Mouse (Mus musculus) forebrain, embryonic 16.5 days (tissue): ENCODE data around the gene Ptk6. TPM values are rescaled to one million over a fixed set of nuclear protein-coding genes. Genes with fewer than 3 reads are reported as not detected.
A peak's percentile ranks its signal among the peaks of the same experiment; 100 is the strongest.

Experiments used
- ATAC-seq: fragments of 200-750 bp; cut with Nextera tagmentation; 2 replicates; pipeline ENCODE4 v1.8.0; 2017; ENCODE audit warnings: mild to moderate bottlenecking, moderate library complexity
- H3K27ac ChIP-seq: fragments of 300-500 bp; sonication (generic); 2 replicates; pipeline ENCODE4 v1.5.1; 2014; ENCODE audit warnings: low read length, control low read depth
- H3K27me3 ChIP-seq: fragments of 300-500 bp; sonication (generic); replicated peaks from 2 replicates; pipeline ENCODE4 v1.6.1; 2014; ENCODE audit warnings: low read length; ENCODE audit not compliant: control insufficient read depth, insufficient read depth
- H3K36me3 ChIP-seq: fragments of 300-500 bp; sonication (generic); 2 replicates; pipeline ENCODE4 v1.6.1; 2014; ENCODE audit not compliant: control insufficient read depth, insufficient read depth
- H3K4me1 ChIP-seq: fragments of 300-500 bp; sonication (generic); replicated peaks from 2 replicates; pipeline ENCODE4 v1.6.1; 2014; ENCODE audit warnings: low read length; ENCODE audit not compliant: control insufficient read depth, insufficient read depth
- H3K4me2 ChIP-seq: fragments of 300-500 bp; sonication (generic); 2 replicates; pipeline ENCODE4 v1.6.1; 2014; ENCODE audit warnings: mild to moderate bottlenecking, low read length, control low read depth
- H3K4me3 ChIP-seq: fragments of 300-500 bp; sonication (generic); replicated peaks from 2 replicates; pipeline ENCODE4 v1.5.1; 2014; ENCODE audit warnings: mild to moderate bottlenecking, low read length, control low read depth
- H3K9ac ChIP-seq: fragments of 300-500 bp; sonication (generic); replicated peaks from 2 replicates; pipeline ENCODE4 v1.6.1; 2014; ENCODE audit warnings: low read depth, low read length, control low read depth
- H3K9me3 ChIP-seq: fragments of 300-500 bp; sonication (generic); 2 replicates; pipeline ENCODE4 v1.6.1; 2016; ENCODE audit warnings: low read length; ENCODE audit not compliant: control insufficient read depth
- WGBS: fragments of 180-500 bp; shearing (Covaris S2); extraction: QIAGEN DNeasy Blood & Tissue Kit; methylation state at CpG from one replicate; pipeline ENCODE4 v1.1.7; 2014; 5-methylcytosine and 5-hydroxymethylcytosine counted together
- polyA plus RNA-seq: library from polyadenylated mRNA; unstranded; fragments of >200 nt; fragmentation: Nextera tagmentation; extraction: Ambion mirVana; gene quantifications from 2 replicates; pipeline ENCODE4 v1.2.1, GENCODE M21; 2015

Gene Ptk6
- polyA plus RNA-seq, 1 experiment from 2014 or later: not detected

DNA sequence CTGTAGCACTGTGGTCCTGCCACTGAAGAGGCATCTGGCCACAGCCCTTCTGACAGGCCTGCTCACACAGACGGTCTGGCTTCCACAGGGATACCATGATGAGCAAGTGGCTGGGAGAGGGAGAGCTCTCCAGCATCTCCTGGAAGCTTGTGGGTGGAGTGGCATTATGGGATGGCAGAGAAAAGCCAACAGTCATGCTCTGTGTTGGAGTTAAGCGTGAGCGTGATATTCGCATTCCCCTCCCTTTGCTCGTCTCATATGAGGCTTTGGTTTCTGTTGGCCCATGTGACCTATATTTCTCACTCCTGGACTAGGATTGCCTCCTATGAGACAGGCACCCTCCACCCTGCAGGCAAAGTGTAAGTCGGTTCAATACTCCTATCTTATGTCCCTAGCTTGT is 52.3 kb downstream of the Ptk6 start:
- Histone ChIP-seq H3K36me3 (peaks cover 3% of the 10 kb centered on the region; the same call in 1 of the 2 replicates), H3K4me1 (peaks cover 18% of the 10 kb centered on the region), H3K27me3 (no peaks in the 10 kb centered on the region; the same call in 1 of the 2 replicates), H3K4me3 (no peak overlapping the region), H3K4me2 (no peak overlapping the region), H3K9ac (no peak overlapping the region), H3K9me3 (no peaks in the 10 kb centered on the region), H3K27ac (no peak overlapping the region)
- no peak for ATAC-seq
- WGBS: 73% methylated on average over 6 of the region's 6 CpGs

GRCm38 (mm10) chr2:181148318-181148955 is 54.2 kb downstream of the Ptk6 start:
- no peak for ATAC-seq
- Histone ChIP-seq H3K9ac (peak overlapping the region; percentile 63), H3K4me1 (peaks cover 8% of the 10 kb centered on the region), H3K27ac (no peak overlapping the region), H3K36me3 (peaks cover 3% of the 10 kb centered on the region; the same call in 1 of the 2 replicates), H3K4me3 (peak overlapping the region; percentile 54), H3K9me3 (no peaks in the 10 kb centered on the region), H3K4me2 (peak overlapping the region; percentile 91), H3K27me3 (no peaks in the 10 kb centered on the region; the same call in 1 of the 2 replicates)
- 12% methylated on average over 31 of the region's 31 CpGs for WGBS

DNA sequence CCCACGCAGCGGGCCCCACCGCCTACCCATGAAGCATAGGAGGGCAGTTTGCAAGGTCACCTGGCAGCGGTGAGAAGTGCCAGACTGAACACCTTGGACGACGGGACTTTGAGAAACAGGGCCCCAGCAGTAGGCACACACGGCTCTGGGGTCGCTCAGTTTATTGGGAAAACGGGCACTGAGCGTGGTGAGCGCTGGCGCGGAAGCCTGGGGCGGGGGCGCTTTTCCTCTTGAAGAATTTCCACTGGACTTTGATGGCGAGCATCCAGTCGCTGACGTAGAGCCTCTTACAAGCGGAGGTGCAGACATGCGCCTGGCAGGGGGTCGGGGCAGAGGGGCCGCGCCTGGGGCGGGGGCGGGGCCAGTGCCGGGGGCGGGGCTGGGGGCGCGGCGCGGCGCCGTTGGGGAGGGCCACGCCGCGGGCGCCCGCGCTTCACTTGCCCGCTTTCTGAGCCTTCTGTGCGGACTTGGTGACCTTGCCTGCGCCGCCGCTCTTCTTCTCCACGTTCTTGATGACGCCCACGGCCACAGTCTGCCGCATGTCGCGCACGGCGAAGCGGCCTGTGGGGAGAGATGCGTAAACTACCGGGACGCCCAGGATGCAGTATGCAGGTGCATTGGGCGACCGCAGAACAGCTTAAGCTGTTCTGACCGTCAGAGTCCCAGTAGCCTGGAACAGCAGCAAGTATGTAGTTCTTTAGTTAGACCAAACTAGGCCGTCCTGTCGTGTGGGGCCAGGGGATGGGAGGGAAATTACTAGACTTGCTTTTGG is 54.9 kb downstream of the Ptk6 start:
- no peaks in the 10 kb centered on the region; the same call in 1 of the 2 replicates for H3K27me3 ChIP-seq
- no peak overlapping the region; the same call in 1 of the 2 replicates for H3K27ac ChIP-seq
- peak overlapping the region; percentile 54 for H3K4me3 ChIP-seq
- no peaks in the 10 kb centered on the region for H3K9me3 ChIP-seq
- peaks cover 8% of the 10 kb centered on the region for H3K4me1 ChIP-seq
- WGBS: 1% methylated on average over 58 of the region's 61 CpGs
- peak overlapping the region; percentile 63 for H3K9ac ChIP-seq
- H3K4me2 ChIP-seq: peak overlapping the region; percentile 91
- peak; percentile 52 for ATAC-seq
- H3K36me3 ChIP-seq: peaks cover 3% of the 10 kb centered on the region; the same call in 1 of the 2 replicates

DNA sequence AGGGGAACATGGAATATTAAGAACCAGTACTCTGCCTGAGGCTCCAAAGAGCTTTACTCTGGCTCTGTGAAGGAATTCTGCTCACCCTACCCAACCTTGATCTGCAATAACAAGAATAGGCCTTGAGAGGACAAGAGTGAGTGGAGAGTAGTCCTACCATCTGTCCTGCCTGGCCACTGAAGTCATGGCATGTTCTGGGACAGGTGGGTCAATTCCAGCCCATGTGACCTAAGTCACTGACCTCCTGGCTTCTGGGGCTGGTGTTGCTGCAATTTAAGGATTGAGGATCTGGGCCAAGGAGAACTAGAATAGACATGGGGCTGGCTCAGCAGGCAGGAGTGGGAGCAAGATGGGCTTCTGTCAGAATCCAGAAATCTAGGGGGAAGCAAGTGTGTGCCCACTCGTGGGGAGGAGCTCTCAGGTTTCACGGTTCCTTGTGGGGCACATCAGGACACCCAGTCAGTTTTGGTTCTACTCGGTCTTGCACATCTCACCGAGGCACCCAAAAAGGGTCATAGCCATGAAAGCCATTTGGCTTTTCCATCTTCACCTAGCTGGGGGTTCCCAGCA is 55.5 kb downstream of the Ptk6 start:
- peaks cover 8% of the 10 kb centered on the region for H3K4me1 ChIP-seq
- H3K27ac ChIP-seq: no peak overlapping the region
- H3K4me2 ChIP-seq: peak overlapping the region; percentile 91
- H3K27me3 ChIP-seq: no peaks in the 10 kb centered on the region; the same call in 1 of the 2 replicates
- WGBS: 48% methylated on average over 4 of the region's 4 CpGs
- ATAC-seq: no peak
- H3K36me3 ChIP-seq: peaks cover 3% of the 10 kb centered on the region; the same call in 1 of the 2 replicates
- H3K9me3 ChIP-seq: no peaks in the 10 kb centered on the region
- H3K4me3 ChIP-seq: peak overlapping the region; percentile 54
- H3K9ac ChIP-seq: no peak overlapping the region

DNA sequence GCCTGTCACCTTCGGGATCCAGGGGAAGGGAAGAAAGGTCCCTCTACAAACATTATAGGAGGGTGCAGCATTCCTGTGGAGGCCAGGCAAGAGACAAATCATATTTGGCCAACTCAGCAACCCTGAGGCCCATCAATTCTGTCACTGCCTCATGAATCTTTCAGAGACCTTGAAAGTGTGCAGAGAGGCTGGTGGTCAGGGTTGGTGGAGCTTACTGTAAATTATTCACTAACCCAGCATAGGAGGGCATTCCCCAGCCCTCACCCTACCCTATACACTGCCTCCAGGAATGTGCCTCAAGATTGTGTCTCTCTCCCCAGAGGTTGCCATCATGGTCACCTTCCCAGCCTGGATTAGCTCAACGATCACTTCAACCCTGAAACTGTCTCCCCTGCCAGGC is 57.9 kb downstream of the Ptk6 start:
- H3K4me2 ChIP-seq: no peak overlapping the region
- no peak for ATAC-seq
- no peak overlapping the region for H3K9ac ChIP-seq
- H3K36me3 ChIP-seq: peaks cover 3% of the 10 kb centered on the region; the same call in 1 of the 2 replicates
- no peak overlapping the region for H3K4me3 ChIP-seq
- H3K4me1 ChIP-seq: peaks cover 8% of the 10 kb centered on the region
- no peaks in the 10 kb centered on the region for H3K9me3 ChIP-seq
- no peak overlapping the region for H3K27ac ChIP-seq
- H3K27me3 ChIP-seq: no peaks in the 10 kb centered on the region
- 90% methylated on average over 2 of the region's 2 CpGs for WGBS

Other genes starting within 250 kb of the Ptk6 start
- gene Nkain4, start 248.1 kb downstream of the Ptk6 start, polyA plus RNA-seq: 52.3 and 56.7 TPM in 2 replicates
- 103 and 125 TPM in 2 replicates for gene Arfgap1, start 235.6 kb downstream of the Ptk6 start, polyA plus RNA-seq
- gene Col20a1, start 216.3 kb downstream of the Ptk6 start, polyA plus RNA-seq: 0.13 and 0.15 TPM in 2 replicates
- gene Chrna4, start 159.2 kb downstream of the Ptk6 start, polyA plus RNA-seq: 6.9 and 9.9 TPM in 2 replicates
- 45.5 and 54.9 TPM in 2 replicates for gene Kcnq2, start 67.5 kb downstream of the Ptk6 start, polyA plus RNA-seq
- gene Eef1a2, start 45.8 kb downstream of the Ptk6 start, polyA plus RNA-seq: 5.7 and 6.0 TPM in 2 replicates
- 433 and 453 TPM in 2 replicates for gene Ppdpf, start 15.5 kb downstream of the Ptk6 start, polyA plus RNA-seq
- 0.08 and 0.09 TPM in 2 replicates for gene Srms, start 10.4 kb upstream of the Ptk6 start, polyA plus RNA-seq
- not detected in 2 replicates for gene Fndc11, start 17.2 kb upstream of the Ptk6 start, polyA plus RNA-seq
- 0.42 and 0.51 TPM in 2 replicates for gene Helz2, start 39.2 kb upstream of the Ptk6 start, polyA plus RNA-seq
- 22.0 and 22.7 TPM in 2 replicates for gene Gmeb2, start 85.2 kb upstream of the Ptk6 start, polyA plus RNA-seq
- gene Stmn3, start 111.7 kb upstream of the Ptk6 start, polyA plus RNA-seq: 899 and 1,155 TPM in 2 replicates
- gene Rtel1, start 117.0 kb upstream of the Ptk6 start, polyA plus RNA-seq: 35.3 and 42.5 TPM in 2 replicates
- 81.6 and 91.5 TPM in 2 replicates for gene Zgpat, start 162.1 kb upstream of the Ptk6 start, polyA plus RNA-seq
- gene Arfrp1, start 162.6 kb upstream of the Ptk6 start, polyA plus RNA-seq: 93.7 and 107 TPM in 2 replicates
- gene Lime1, start 177.3 kb upstream of the Ptk6 start, polyA plus RNA-seq: 52.1 and 61.1 TPM in 2 replicates